Mouse (Mus musculus) ES-Bruce4 (cell line): ENCODE measurements around the gene Mbd4. TPM values are rescaled to one million over a fixed set of nuclear protein-coding genes. Genes with fewer than 3 reads are reported as not detected.

Experiments
- H3K27ac ChIP-seq: 2 replicates; pipeline ENCODE4 v1.5.1; 2012; ENCODE audit warnings: low read length, inconsistent platforms; ENCODE audit not compliant: insufficient read depth
- H3K27me3 ChIP-seq: 2 replicates; pipeline ENCODE4 v1.6.1; 2012; ENCODE audit warnings: mild to moderate bottlenecking, low read length, inconsistent platforms; ENCODE audit not compliant: control insufficient read depth, poor library complexity, insufficient read depth, severe bottlenecking
- H3K36me3 ChIP-seq: 2 replicates; pipeline ENCODE4 v1.6.1; 2012; ENCODE audit warnings: inconsistent platforms, mild to moderate bottlenecking, low read length, moderate library complexity; ENCODE audit not compliant: control insufficient read depth, poor library complexity, insufficient read depth, severe bottlenecking
- H3K4me1 ChIP-seq: one replicate; pipeline ENCODE4 v1.8.1; 2011; ENCODE audit warnings: low read length; ENCODE audit not compliant: control insufficient read depth, insufficient read depth
- H3K4me3 ChIP-seq: 2 replicates; pipeline ENCODE4 v1.5.1; 2011; ENCODE audit warnings: low read depth, mild to moderate bottlenecking, low read length
- H3K9ac ChIP-seq: 2 replicates; pipeline ENCODE4 v1.6.1; 2012; ENCODE audit warnings: low read depth, mild to moderate bottlenecking, inconsistent platforms; ENCODE audit not compliant: poor library complexity, severe bottlenecking
- H3K9me3 ChIP-seq: replicated peaks from 2 replicates; pipeline ENCODE4 v1.6.1; 2012; ENCODE audit warnings: mild to moderate bottlenecking, low read length, inconsistent platforms; ENCODE audit not compliant: control insufficient read depth, poor library complexity, insufficient read depth, severe bottlenecking
- CTCF ChIP-seq: IDR thresholded peaks from one replicate; pipeline ENCODE4 v1.8.1; 2011; ENCODE audit warnings: low read depth, low read length
- EP300 ChIP-seq: IDR thresholded peaks from 2 replicates; pipeline ENCODE4 v1.6.1; 2011; ENCODE audit warnings: low read depth, low read length; ENCODE audit not compliant: insufficient read depth
- POLR2A ChIP-seq: IDR thresholded peaks from one replicate; pipeline ENCODE4 v1.8.1; 2011; ENCODE audit warnings: low read length; ENCODE audit not compliant: insufficient read depth
- polyA plus RNA-seq: library from polyadenylated mRNA; stranded (reverse); fragments of >200 nt; gene quantifications from 2 replicates; pipeline ENCODE4 v1.2.4, GENCODE M21; 2011; ENCODE audit warnings: low read depth; ENCODE audit not compliant: missing spikeins, insufficient read depth, insufficient read length

The Mbd4 gene
- polyA plus RNA-seq, 1 experiment: 24.7 TPM

GRCm38 (mm10) chr6:115792691-115793215 is 60.4 kb downstream of the Mbd4 start:
- no peaks in the 10 kb centered on the region for H3K36me3 ChIP-seq
- H3K27me3 ChIP-seq: no peaks in the 10 kb centered on the region
- no peaks in the 10 kb centered on the region for H3K4me1 ChIP-seq
- H3K9me3 ChIP-seq: no peaks in the 10 kb centered on the region
- no peak overlapping the region for H3K9ac ChIP-seq
- TF ChIP-seq POLR2A (no peak), EP300 (no peak), CTCF (no peak)
- no peak overlapping the region for H3K27ac ChIP-seq
- H3K4me3 ChIP-seq: no peak overlapping the region

DNA sequence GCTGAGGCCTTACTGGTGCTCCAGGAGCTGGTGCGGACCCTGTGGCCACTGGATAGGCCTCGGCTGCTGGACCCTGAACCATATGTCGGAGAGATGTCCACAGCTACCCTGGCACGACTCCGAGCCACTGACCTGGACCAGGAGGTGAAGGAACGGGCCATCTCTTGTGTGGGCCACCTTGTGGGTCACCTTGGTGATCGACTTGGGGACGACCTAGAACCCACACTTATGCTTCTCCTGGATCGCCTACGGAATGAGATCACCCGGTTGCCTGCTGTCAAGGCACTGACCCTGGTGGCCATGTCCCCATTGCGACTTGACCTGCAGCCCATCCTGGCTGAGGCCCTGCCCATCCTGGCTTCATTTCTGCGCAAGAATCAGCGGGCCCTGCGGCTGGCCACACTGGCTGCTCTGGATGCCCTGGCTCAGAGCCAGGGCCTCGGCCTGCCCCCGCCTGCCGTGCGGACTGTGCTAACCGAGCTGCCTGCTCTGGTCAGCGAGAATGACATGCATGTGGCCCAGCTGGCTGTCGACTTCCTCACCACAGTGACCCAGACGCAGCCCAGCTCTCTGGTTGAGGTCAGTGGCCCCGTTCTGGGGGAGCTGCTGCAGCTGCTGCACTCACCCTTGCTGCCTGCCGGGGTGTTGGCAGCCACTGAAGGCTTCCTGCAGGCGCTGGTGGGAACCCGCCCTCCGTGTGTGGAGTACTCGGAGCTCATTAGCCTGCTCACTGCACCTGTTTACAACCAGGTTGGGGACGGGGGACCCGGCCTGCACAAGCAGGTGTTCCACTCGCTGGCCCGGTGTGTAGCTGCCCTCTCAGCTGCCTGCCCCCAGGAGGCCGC is 61.1 kb downstream of the Mbd4 start:
- no peaks in the 10 kb centered on the region for H3K9me3 ChIP-seq
- no peaks in the 10 kb centered on the region for H3K27me3 ChIP-seq
- TF ChIP-seq POLR2A (no peak), CTCF (no peak)
- H3K9ac ChIP-seq: no peak overlapping the region
- H3K4me1 ChIP-seq: no peaks in the 10 kb centered on the region
- H3K4me3 ChIP-seq: no peak overlapping the region
- no peak overlapping the region for H3K27ac ChIP-seq
- H3K36me3 ChIP-seq: no peaks in the 10 kb centered on the region

DNA sequence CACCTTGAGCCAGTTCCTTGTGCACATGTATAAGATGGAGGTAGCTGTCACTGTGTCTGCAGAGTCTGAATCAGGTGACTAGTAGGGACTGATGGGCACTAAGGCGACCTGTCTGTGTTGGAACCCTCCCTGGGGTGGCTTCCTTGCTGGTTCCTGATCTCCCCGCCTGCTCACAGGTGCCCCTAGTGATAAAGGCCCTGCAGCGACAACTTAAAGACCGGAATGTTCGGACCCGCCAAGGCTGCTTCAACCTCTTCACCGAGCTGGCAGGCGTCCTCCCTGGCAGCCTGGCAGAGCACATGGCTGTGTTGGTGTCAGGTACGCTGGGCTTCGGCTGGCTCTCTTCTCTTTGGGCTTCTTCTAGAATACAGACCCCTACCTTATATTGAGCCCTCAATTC is 62.2 kb downstream of the Mbd4 start:
- TF ChIP-seq POLR2A: no peak
- no peak for TF ChIP-seq CTCF
- TF ChIP-seq EP300: no peak
- Histone ChIP-seq H3K4me3 (no peak overlapping the region), H3K27me3 (no peaks in the 10 kb centered on the region), H3K9me3 (no peaks in the 10 kb centered on the region), H3K4me1 (no peaks in the 10 kb centered on the region), H3K27ac (no peak overlapping the region), H3K9ac (no peak overlapping the region), H3K36me3 (peaks cover 3% of the 10 kb centered on the region; the same call in 1 of the 2 replicates)

Other genes with a start within 250 kb of the Mbd4 start
- gene Raf1, start 176.7 kb downstream of the Mbd4 start, polyA plus RNA-seq: 67.7 and 81.1 TPM in 2 replicates
- gene Tmem40, start 91.0 kb downstream of the Mbd4 start, polyA plus RNA-seq: 12.9 and 16.9 TPM in 2 replicates
- 12.8 and 13.9 TPM in 2 replicates for gene Cand2, start 78.8 kb downstream of the Mbd4 start, polyA plus RNA-seq
- gene Rpl32, start 44.6 kb downstream of the Mbd4 start, polyA plus RNA-seq: 3,790 and 3,890 TPM in 2 replicates
- gene Efcab12, start 15.0 kb downstream of the Mbd4 start, polyA plus RNA-seq: 0.88 and 1.1 TPM in 2 replicates
- gene Ift122, start 99 bp upstream of the Mbd4 start, polyA plus RNA-seq: 13.5 and 17.1 TPM in 2 replicates
- 0.46 TPM in 1 of 2 replicates, not detected in the other for gene Rho, start 78.4 kb upstream of the Mbd4 start, polyA plus RNA-seq
- gene H1foo, start 91.6 kb upstream of the Mbd4 start, polyA plus RNA-seq: not detected in 2 replicates
- gene Plxnd1, start 141.6 kb upstream of the Mbd4 start, polyA plus RNA-seq: 5.8 and 7.6 TPM in 2 replicates